Mouse (Mus musculus) retina, postnatal 7 days (tissue): ENCODE measurements around the gene Iqschfp.

Source experiments
- DNase-seq: peaks from one replicate; pipeline ENCODE4 v3.0.0-alpha.2; 2012; ENCODE audit warnings: low read depth, low spot score

Iqschfp gene

GRCm38 (mm10) chr3:67892026-67892705, at the start of gene Iqschfp, which contains the start of gene Iqcj:
Gene Iqschfp, plus strand, starts transcription at chr3:67892232.
Gene Iqcj, plus strand, starts transcription at chr3:67892220.
- no peak for DNase-seq

- DNase-seq, result no peak
These were observed 39.6 kb upstream of the Iqschfp start for GRCm38 (mm10) chr3:67852397-67852796.

GRCm38 (mm10) chr3:67861524-67861923, 30.5 kb upstream of the Iqschfp start:
- no peak for DNase-seq

- DNase-seq, result no peak
These were observed 24.5 kb upstream of the Iqschfp start for GRCm38 (mm10) chr3:67867420-67868065.

- DNase-seq, result no peak
These were observed 22.6 kb upstream of the Iqschfp start for GRCm38 (mm10) chr3:67869424-67869823.

GRCm38 (mm10) chr3:67877253-67877652, 14.8 kb upstream of the Iqschfp start:
- DNase-seq, result no peak

- no peak for DNase-seq
These were observed 7.7 kb upstream of the Iqschfp start for GRCm38 (mm10) chr3:67884335-67884734.

GRCm38 (mm10) chr3:67886176-67886575, 5.9 kb upstream of the Iqschfp start:
- DNase-seq, result no peak

- DNase-seq, result no peak
These were observed 4.8 kb upstream of the Iqschfp start for GRCm38 (mm10) chr3:67887251-67887650.

- DNase-seq, result no peak
These were observed 736 bp downstream of the Iqschfp start for GRCm38 (mm10) chr3:67892768-67893167.

GRCm38 (mm10) chr3:67902517-67902916, 10.5 kb downstream of the Iqschfp start:
- DNase-seq, result no peak

- no peak for DNase-seq
These were observed 16.6 kb downstream of the Iqschfp start for GRCm38 (mm10) chr3:67908586-67908985.

- no peak for DNase-seq
These were observed 26.1 kb downstream of the Iqschfp start for GRCm38 (mm10) chr3:67918098-67918497.

- peak; percentile 24 for DNase-seq
These were observed 26.7 kb downstream of the Iqschfp start for GRCm38 (mm10) chr3:67918634-67919259.

- DNase-seq, result no peak
These were observed 31.1 kb downstream of the Iqschfp start for GRCm38 (mm10) chr3:67923095-67923494.

GRCm38 (mm10) chr3:67925453-67925852, 33.4 kb downstream of the Iqschfp start:
- no peak for DNase-seq

GRCm38 (mm10) chr3:67930424-67931133, 38.5 kb downstream of the Iqschfp start:
- DNase-seq, result no peak

- no peak for DNase-seq
These were observed 39.1 kb downstream of the Iqschfp start for GRCm38 (mm10) chr3:67931181-67931580.

GRCm38 (mm10) chr3:67931914-67932313, 39.9 kb downstream of the Iqschfp start:
- no peak for DNase-seq

- no peak for DNase-seq
These were observed 43.8 kb downstream of the Iqschfp start for GRCm38 (mm10) chr3:67935829-67936228.

- DNase-seq, result no peak
These were observed 55.0 kb downstream of the Iqschfp start for GRCm38 (mm10) chr3:67947000-67947399.

GRCm38 (mm10) chr3:67952517-67952940, 60.5 kb downstream of the Iqschfp start:
- no peak for DNase-seq
